Mouse (Mus musculus) liver, embryonic 14.5 days (tissue): ENCODE measurements around the gene Gyg.

ENCODE experiments used
- CTCF ChIP-seq: IDR thresholded peaks from 2 replicates; pipeline ENCODE4 v1.5.1; 2016; ENCODE audit warnings: antibody characterized with exemption, low read depth, control low read depth
- EP300 ChIP-seq: IDR thresholded peaks from 2 replicates; pipeline ENCODE4 v1.6.1; 2016; ENCODE audit warnings: antibody characterized with exemption, low read depth

- TF ChIP-seq EP300 = no peak
- no peak for TF ChIP-seq CTCF
Observed at GRCm38 (mm10) chr3:20167487-20167886, 12.4 kb upstream of the Gyg start.
